In the genomic region with DNA sequence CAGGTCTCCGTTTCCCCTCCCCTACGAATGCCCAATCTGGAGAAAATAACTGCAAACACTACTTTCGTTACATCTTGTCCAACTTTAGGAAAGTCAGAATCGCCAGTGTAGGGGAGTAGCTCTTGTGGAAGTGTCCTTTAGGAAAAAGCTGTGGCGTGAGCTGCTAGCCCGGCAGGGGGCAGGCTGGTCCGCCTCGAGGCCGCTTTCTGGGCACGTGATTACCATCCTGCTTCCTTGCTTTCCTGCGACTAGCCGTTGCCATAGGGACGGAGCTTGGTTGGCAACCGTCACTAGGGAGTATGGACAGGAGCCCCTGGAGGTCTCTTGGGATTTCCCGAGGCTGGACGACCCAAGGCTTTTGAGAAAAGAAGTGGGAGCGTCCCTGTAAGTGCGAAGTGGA, we compare ENCODE assay signal across 8 mouse cellular contexts. TPM values are rescaled to one million over a fixed set of nuclear protein-coding genes. Genes with fewer than 3 reads are reported as not detected.
DNase-seq lines count a peak whose midpoint lies in the region; ATAC-seq and TF ChIP-seq lines count a peak whose summit lies in the region.

A gene (plus strand): TSS at position 269 of the 400 bp plus-strand sequence.

- WGBS in embryonic facial prominence, embryonic 14.5 days, result 3% methylated on average over 18 of the region's 18 CpGs
- 4% methylated on average over 18 of the region's 18 CpGs for WGBS in heart, adult 2 months
- WGBS in midbrain, embryonic 10.5 days, result 3% methylated on average over 18 of the region's 18 CpGs

- H3K9ac ChIP-seq in embryonic facial prominence, embryonic 14.5 days (ENCODE audit: low read depth, low read length), result peak within 1 kb of the TSS; percentile 45; the same call in 1 of the 2 replicates
- H3K9ac ChIP-seq in heart, adult 2 months (ENCODE audit: low read depth, low read length), result no peak within 1 kb of the TSS

- H3K4me1 ChIP-seq in embryonic facial prominence, embryonic 14.5 days (ENCODE audit: control insufficient read depth, insufficient read depth, low read length), result no peaks in the 10 kb centered on the region
- H3K4me1 ChIP-seq in heart, adult 2 months (ENCODE audit: control insufficient read depth, insufficient read depth, low read length), result no peaks in the 10 kb centered on the region
- peaks cover 9% of the 10 kb centered on the region for H3K4me1 ChIP-seq in midbrain, embryonic 10.5 days

- H3K9me3 ChIP-seq in embryonic facial prominence, embryonic 14.5 days (ENCODE audit: control insufficient read depth, low read length), result no peaks in the 10 kb centered on the region
- no peaks in the 10 kb centered on the region for H3K9me3 ChIP-seq in midbrain, embryonic 10.5 days (replicated peaks)

- no peaks in the 10 kb centered on the region for H3K79me2 ChIP-seq in heart, adult 2 months (replicated peaks; ENCODE audit: control insufficient read depth, insufficient read depth, low read length)

- no peak for TF ChIP-seq EP300 in heart, adult 2 months (IDR thresholded peaks at IDR 0.05; ENCODE audit: insufficient read depth, low read depth, low read length)

- DNase-seq in adrenal gland, postnatal 4 days (ENCODE audit: low spot score in 2 of 2), result peak; percentile 64 to 77
- peak; percentile 95 for DNase-seq in embryonic facial prominence, embryonic 14.5 days (ENCODE audit: low spot score)
- peak; percentile 78 to 82 for DNase-seq in heart, adult 2 months
- DNase-seq in kidney, adult 18-20 months, result peak; percentile 82
- peak; percentile 96 for DNase-seq in left cerebral cortex, postnatal 4 days
- peak; percentile 96 for DNase-seq in midbrain, embryonic 10.5 days (ENCODE audit: low spot score)
- DNase-seq in skeletal muscle tissue, adult 2 months (ENCODE audit: low read depth, low spot score), result peak; percentile 70
- DNase-seq in yolk sac, embryonic 10.5 days (ENCODE audit: low spot score), result peak; percentile 80

- TF ChIP-seq CTCF in heart, adult 2 months (IDR thresholded peaks at IDR 0.05), result peak; percentile 85

- H3K27ac ChIP-seq in embryonic facial prominence, embryonic 14.5 days (replicated peaks; ENCODE audit: low read depth, low read length), result no peak within 1 kb of the TSS
- no peak within 1 kb of the TSS for H3K27ac ChIP-seq in heart, adult 2 months
- 0 out of 2 replicates have a peak within 1 kb of the TSS, but pooled peaks have one; percentile 23 for H3K27ac ChIP-seq in midbrain, embryonic 10.5 days (replicated peaks)

- H3K36me3 ChIP-seq in embryonic facial prominence, embryonic 14.5 days (ENCODE audit: control insufficient read depth, insufficient read depth, low read length), result peaks cover 7% of the 10 kb centered on the region; the same call in 1 of the 2 replicates
- H3K36me3 ChIP-seq in heart, adult 2 months (ENCODE audit: control insufficient read depth, insufficient read depth, low read length), result no peaks in the 10 kb centered on the region
- peaks cover 16% of the 10 kb centered on the region for H3K36me3 ChIP-seq in midbrain, embryonic 10.5 days

- no peaks in the 10 kb centered on the region for H3K27me3 ChIP-seq in embryonic facial prominence, embryonic 14.5 days (replicated peaks; ENCODE audit: control insufficient read depth, insufficient read depth, low read length)
- no peaks in the 10 kb centered on the region for H3K27me3 ChIP-seq in heart, adult 2 months (ENCODE audit: control insufficient read depth, insufficient read depth, low read length)
- H3K27me3 ChIP-seq in midbrain, embryonic 10.5 days (ENCODE audit: low read depth, poor library complexity, severe bottlenecking), result peaks cover 23% of the 10 kb centered on the region

- peak; percentile 93 for ATAC-seq in embryonic facial prominence, embryonic 14.5 days (ENCODE audit: low read depth)

- intact Hi-C loops in heart, adult 2 months (cut with DNase I), result loop anchor here (5.0 kb wide), 2 partner anchors 115 to 185 kb away; no protein-coding TSS in a partner anchor
- intact Hi-C loops in left cerebral cortex, postnatal 4 days (cut with DNase I), result loop anchor here (5.0 to 10.0 kb wide), 2 partner anchors 93 to 190 kb away; a partner anchor contains a TSS

- TF ChIP-seq POLR2A in heart, adult 2 months (IDR thresholded peaks at IDR 0.05; ENCODE audit: insufficient read depth, low read depth, low read length), result no peak

- peak within 1 kb of the TSS; percentile 57 for H3K4me2 ChIP-seq in embryonic facial prominence, embryonic 14.5 days (ENCODE audit: low read depth, low read length)

- H3K4me3 ChIP-seq in embryonic facial prominence, embryonic 14.5 days (ENCODE audit: low read depth, low read length), result peak within 1 kb of the TSS; percentile 29
- H3K4me3 ChIP-seq in heart, adult 2 months, result no peak within 1 kb of the TSS
- peak within 1 kb of the TSS; percentile 41 for H3K4me3 ChIP-seq in midbrain, embryonic 10.5 days

RNA-seq across cellular contexts. Expression of the gene that starts here (rescaled TPM):
- 1 to 10 TPM in 1 of 2 experiments, under 1 TPM in 1; 0.68 to 1.0 TPM for total RNA-seq in adrenal gland, postnatal 4 days (2021)
- polyA plus RNA-seq in embryonic facial prominence, embryonic 14.5 days (2014; fragmentation: Nextera tagmentation; extraction: Ambion mirVana), result 2.5 and 3.2 TPM in 2 replicates
- total RNA-seq in heart, adult 2 months (2021), result under 1 TPM; 0.52 to 0.65 TPM
- 1.5 and 2.0 TPM in 2 replicates for polyA plus RNA-seq in heart, adult 2 months (2012; rRNA removed)
- total RNA-seq in left cerebral cortex, postnatal 4 days (2021), result 1 to 10 TPM; 5.6 to 6.1 TPM
- polyA plus RNA-seq in midbrain, embryonic 10.5 days (2016; fragmentation: Nextera tagmentation; extraction: Ambion mirVana), result 7.6 and 10.7 TPM in 2 replicates
